In the genomic region with DNA sequence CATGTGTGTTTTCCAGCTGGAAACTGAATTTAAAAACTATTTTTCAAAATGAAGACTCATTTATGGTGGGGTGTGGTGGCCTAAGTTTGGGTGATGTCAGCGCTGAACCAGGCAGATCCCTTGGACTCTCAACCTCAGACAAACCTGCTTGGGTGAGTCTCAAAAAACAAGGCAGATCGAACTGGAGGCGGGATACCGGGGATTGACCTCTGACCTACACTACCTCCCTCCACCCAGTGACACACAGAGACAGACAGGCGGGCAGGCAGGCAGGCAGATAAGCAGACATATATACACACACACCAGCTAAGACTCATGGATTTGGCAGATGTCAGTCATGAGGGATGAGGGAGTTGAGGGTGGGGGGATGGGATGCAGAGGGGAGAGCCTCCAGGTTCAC, we compare ENCODE assay signal across 34 mouse cellular contexts. TPM values are rescaled to one million over a fixed set of nuclear protein-coding genes. Genes with fewer than 3 reads are reported as not detected.
DNase-seq lines count a peak whose midpoint lies in the region; ATAC-seq and TF ChIP-seq lines count a peak whose summit lies in the region.
"Had no signal": no experiment of that assay in that cellular context is flagged by ENCODE, and none has a peak within 500 bp of the region (broad histone marks: within the 10 kb centered on the region; RNA-seq: fewer than 3 reads in every experiment).

No protein-coding gene starts in this region.

- no peaks in the 10 kb centered on the region for H3K9me3 ChIP-seq in liver, embryonic 11.5 days (ENCODE audit: control insufficient read depth, low read length)
- H3K9me3 ChIP-seq in E14TG2a.4 (ENCODE audit: low read length): peaks cover 13% of the 10 kb centered on the region
- H3K9me3 ChIP-seq: embryonic facial prominence, embryonic 12.5 days; hindbrain, embryonic 13.5 days; kidney, embryonic 15.5 days had no signal

- ATAC-seq in liver, embryonic 11.5 days (replicated peaks; ENCODE audit: low FRiP score): no peak
- ATAC-seq: forebrain, embryonic 14.5 days; lung, postnatal 0 days had no signal

- no peak overlapping the region for H3K4me3 ChIP-seq in liver, adult 2 months (ENCODE audit: insufficient read depth, low read depth, low read length)
- H3K4me3 ChIP-seq in liver, embryonic 11.5 days (ENCODE audit: low read depth, low read length): no peak overlapping the region
- H3K4me3 ChIP-seq in E14TG2a.4 (replicated peaks; ENCODE audit: low read length): peak overlapping the region; percentile 74
- H3K4me3 ChIP-seq: embryonic facial prominence, embryonic 12.5 days; hindbrain, embryonic 13.5 days; kidney, embryonic 15.5 days; layer of hippocampus, adult 2 months; left cerebral cortex, adult 2 months; megakaryocyte, embryonic 14.5 days had no signal

- H3K27me3 ChIP-seq in liver, adult 2 months (ENCODE audit: control insufficient read depth, insufficient read depth, low read length): no peaks in the 10 kb centered on the region
- no peaks in the 10 kb centered on the region for H3K27me3 ChIP-seq in liver, embryonic 11.5 days (replicated peaks; ENCODE audit: control insufficient read depth, insufficient read depth, low read length)
- no peaks in the 10 kb centered on the region for H3K27me3 ChIP-seq in E14TG2a.4 (ENCODE audit: insufficient read depth, low read length)
- H3K27me3 ChIP-seq: embryonic facial prominence, embryonic 12.5 days; hindbrain, embryonic 13.5 days; kidney, embryonic 15.5 days had no signal

- DNase-seq in liver, adult 2 months (ENCODE audit: extremely low read depth, low read depth, low spot score): peak; percentile 66
- no peak for DNase-seq in liver, embryonic 11.5 days (ENCODE audit: low spot score)
- DNase-seq in R1 (ENCODE audit: low read depth, low spot score) (peak; percentile 52), adipocyte (ENCODE audit: low spot score) (no peak)
- peak; percentile 84 for DNase-seq in yolk sac, embryonic 10.5 days (ENCODE audit: low spot score)
- no peak for DNase-seq in thymus, postnatal 0 days (ENCODE audit: low spot score)
- DNase-seq: adrenal gland, postnatal 10 days; cerebellum, adult 8-10 months; cerebellum, postnatal 25 days; gastrocnemius, postnatal 36 days; heart, adult 18-20 months; heart, postnatal 36 days; kidney, adult 18-20 months; kidney, postnatal 25 days; left cerebral cortex, postnatal 4 days; lung, adult 18-20 months; lung, postnatal 4 days; midbrain, embryonic 14.5 days; thymus, postnatal 25 days had no signal

- TF ChIP-seq POLR2A in liver, adult 2 months (IDR thresholded peaks at IDR 0.05; ENCODE audit: extremely low read depth, insufficient read depth, low read length): no peak

- peaks cover 9% of the 10 kb centered on the region; the same call in 1 of the 2 replicates for H3K4me1 ChIP-seq in liver, adult 2 months (ENCODE audit: control insufficient read depth, insufficient read depth, low read length)
- H3K4me1 ChIP-seq in liver, embryonic 11.5 days (replicated peaks; ENCODE audit: control insufficient read depth, insufficient read depth, low read length): peaks cover 3% of the 10 kb centered on the region; the same call in 1 of the 2 replicates
- H3K4me1 ChIP-seq in E14TG2a.4 (replicated peaks; ENCODE audit: low read depth, low read length): peaks cover 59% of the 10 kb centered on the region
- H3K4me1 ChIP-seq: kidney, embryonic 15.5 days had no signal

- TF ChIP-seq CTCF in liver, adult 2 months (IDR thresholded peaks at IDR 0.05; ENCODE audit: low read depth, low read length): no peak
- no peak for TF ChIP-seq CTCF in E14TG2a.4 (conservative IDR thresholded peaks at IDR 0.05; ENCODE audit: low read length)

- H3K9ac ChIP-seq in liver, adult 2 months (ENCODE audit: low read depth, low read length): no peak overlapping the region
- no peak overlapping the region for H3K9ac ChIP-seq in liver, embryonic 11.5 days (ENCODE audit: low read depth, low read length)
- H3K9ac ChIP-seq: embryonic facial prominence, embryonic 12.5 days; hindbrain, embryonic 13.5 days; kidney, embryonic 15.5 days had no signal

- no peak overlapping the region for H3K27ac ChIP-seq in liver, adult 2 months (replicated peaks; ENCODE audit: insufficient read depth, low read depth, low read length)
- H3K27ac ChIP-seq in liver, embryonic 11.5 days (ENCODE audit: low read depth, low read length): no peak overlapping the region
- H3K27ac ChIP-seq: embryonic facial prominence, embryonic 12.5 days; hindbrain, embryonic 13.5 days; kidney, embryonic 15.5 days; layer of hippocampus, adult 2 months; left cerebral cortex, adult 2 months had no signal

- 27% methylated on average over 5 of the region's 5 CpGs for WGBS in liver, adult 2 months
- WGBS in liver, embryonic 11.5 days: 63% methylated on average over 5 of the region's 5 CpGs

- H3K36me3 ChIP-seq in liver, adult 2 months (ENCODE audit: control insufficient read depth, insufficient read depth, low read length): no peaks in the 10 kb centered on the region
- no peaks in the 10 kb centered on the region for H3K36me3 ChIP-seq in liver, embryonic 11.5 days (ENCODE audit: control insufficient read depth, insufficient read depth, low read length)
- H3K36me3 ChIP-seq in E14TG2a.4 (ENCODE audit: insufficient read depth, low read length): peaks cover 13% of the 10 kb centered on the region
- H3K36me3 ChIP-seq: embryonic facial prominence, embryonic 12.5 days; hindbrain, embryonic 13.5 days; kidney, embryonic 15.5 days had no signal

- H3K4me2 ChIP-seq in liver, embryonic 11.5 days: no peak overlapping the region
- H3K4me2 ChIP-seq: embryonic facial prominence, embryonic 12.5 days; heart, embryonic 11.5 days; hindbrain, embryonic 13.5 days; kidney, embryonic 15.5 days had no signal

- no peaks in the 10 kb centered on the region for H3K79me2 ChIP-seq in liver, adult 2 months (ENCODE audit: control insufficient read depth, insufficient read depth, low read length)

RNA-seq across cellular contexts. Expression of gene 4930539E08Rik, which starts 16.9 kb away (rescaled TPM):
- 0.09 and 0.47 TPM in 2 replicates for total RNA-seq in liver, adult 2 months (2014; rRNA removed)
- 0.10 and 0.11 TPM in 2 replicates for polyA plus RNA-seq in liver, adult 2 months (2012; rRNA removed)
- 0.08 and 0.48 TPM in 2 replicates for polyA plus RNA-seq in liver, embryonic 11.5 days (2014; fragmentation: Nextera tagmentation; extraction: Ambion mirVana)
- polyA plus RNA-seq in thymus, postnatal 0 days (2015; fragmentation: Nextera tagmentation; extraction: Ambion mirVana): 1.4 and 2.2 TPM in 2 replicates
- total RNA-seq: gastrocnemius, adult 18-20 months; gastrocnemius, postnatal 36 days; heart, postnatal 36 days had no signal
- polyA plus RNA-seq: heart, embryonic 11.5 days had no signal

RNA-seq across cellular contexts. Expression of gene Pnpla1, which starts 40.0 kb away (rescaled TPM):
- total RNA-seq in liver, adult 2 months (2014; rRNA removed): not detected in 2 replicates
- not detected in 2 replicates for polyA plus RNA-seq in liver, adult 2 months (2012; rRNA removed)
- 0.05 TPM in 1 of 2 replicates, not detected in the other for polyA plus RNA-seq in liver, embryonic 11.5 days (2014; fragmentation: Nextera tagmentation; extraction: Ambion mirVana)
- polyA plus RNA-seq in thymus, postnatal 0 days (2015; fragmentation: Nextera tagmentation; extraction: Ambion mirVana): 0.10 TPM in 1 of 2 replicates, not detected in the other
- total RNA-seq: adrenal gland, postnatal 10 days; gastrocnemius, postnatal 36 days; heart, adult 18-20 months; heart, postnatal 36 days; monocyte, adult 5-6 weeks had no signal
- polyA plus RNA-seq: forebrain, embryonic 14.5 days; hindbrain, embryonic 13.5 days; midbrain, embryonic 14.5 days had no signal

RNA-seq across cellular contexts. Expression of gene Pxt1, which starts 45.4 kb away (rescaled TPM):
- not detected in 2 replicates for total RNA-seq in liver, adult 2 months (2014; rRNA removed)
- polyA plus RNA-seq in liver, adult 2 months (2012; rRNA removed): not detected in 2 replicates
- 0.30 and 0.92 TPM in 2 replicates for polyA plus RNA-seq in liver, embryonic 11.5 days (2014; fragmentation: Nextera tagmentation; extraction: Ambion mirVana)
- polyA plus RNA-seq in thymus, postnatal 0 days (2015; fragmentation: Nextera tagmentation; extraction: Ambion mirVana): not detected in 2 replicates
- total RNA-seq: gastrocnemius, adult 18-20 months; gastrocnemius, postnatal 36 days; heart, adult 18-20 months; layer of hippocampus, adult 2 months; layer of hippocampus, postnatal 14 days; left cerebral cortex, adult 2 months; left cerebral cortex, postnatal 4 days; monocyte, adult 5-6 weeks had no signal
- polyA plus RNA-seq: embryonic facial prominence, embryonic 12.5 days; forebrain, embryonic 14.5 days; frontal cortex, adult 2 months; heart, embryonic 11.5 days; hindbrain, embryonic 13.5 days; midbrain, embryonic 14.5 days; neural tube, embryonic 14.5 days had no signal

RNA-seq across cellular contexts. Expression of gene Kctd20, which starts 53.5 kb away (rescaled TPM):
- total RNA-seq in liver, adult 2 months (2014; rRNA removed): 22.3 and 24.0 TPM in 2 replicates
- 17.9 and 18.9 TPM in 2 replicates for polyA plus RNA-seq in liver, adult 2 months (2012; rRNA removed)
- polyA plus RNA-seq in liver, embryonic 11.5 days (2014; fragmentation: Nextera tagmentation; extraction: Ambion mirVana): 75.2 and 89.2 TPM in 2 replicates
- 64.7 and 65.8 TPM in 2 replicates for polyA plus RNA-seq in thymus, postnatal 0 days (2015; fragmentation: Nextera tagmentation; extraction: Ambion mirVana)

Comparison
In these comparisons a context has a peak if more than half of its experiments do, and no peak if none do; other contexts are left out.
1. DNase-seq: peak in liver, adult 2 months (single experiment), R1 (single experiment) and yolk sac, embryonic 10.5 days (single experiment); none in liver, embryonic 11.5 days (single experiment), thymus, postnatal 0 days (single experiment) and adipocyte (single experiment).